Mouse (Mus musculus) MEL-GATA-1-ER (cell line): ENCODE results near the gene Pigh.

Experiments
- DNase-seq: peaks from one replicate; pipeline ENCODE4 v3.0.0-alpha.2; 2012; ENCODE audit warnings: low read depth; ENCODE audit errors: extremely low read depth

Gene Pigh

DNA sequence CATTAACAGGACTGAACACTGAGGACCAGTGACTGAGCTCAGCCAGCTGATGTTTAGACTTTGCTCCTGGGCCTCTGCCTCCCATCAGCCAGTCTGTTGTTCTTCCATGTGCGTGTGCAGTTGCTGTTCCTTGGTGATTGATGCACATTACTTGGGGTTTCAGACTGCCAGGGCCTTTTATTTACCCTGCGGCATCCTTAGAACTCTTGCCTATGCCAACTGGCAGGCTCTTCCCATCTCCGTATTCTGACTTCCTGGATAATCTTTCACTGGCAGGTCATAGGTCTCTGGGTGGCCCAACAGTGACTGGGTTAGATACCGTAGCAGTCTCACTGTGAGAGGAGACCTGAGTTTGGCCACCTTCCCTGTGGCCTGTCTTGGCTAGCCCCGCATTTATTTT, 21.9 kb downstream of the Pigh start:
- no peak for DNase-seq

DNA sequence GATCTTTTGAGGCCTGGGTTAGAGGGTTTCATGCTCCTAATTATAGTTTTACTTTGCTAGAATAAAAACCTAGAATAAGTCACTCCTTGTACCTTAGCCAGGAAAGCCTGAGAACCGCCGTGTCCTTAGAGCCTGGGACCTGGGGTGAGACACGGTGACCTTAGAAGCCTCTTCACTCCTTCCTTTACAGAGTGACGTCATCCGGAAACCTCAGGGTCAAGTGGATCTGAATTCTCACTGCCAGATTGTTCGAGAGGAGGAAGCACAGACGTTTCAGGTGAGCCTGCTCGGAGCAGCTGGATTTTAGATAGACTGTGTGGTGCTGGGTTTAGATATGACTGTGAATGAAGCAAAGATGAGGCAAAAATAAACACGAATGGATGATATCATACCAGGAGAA, 23.0 kb downstream of the Pigh start:
- no peak for DNase-seq

DNA sequence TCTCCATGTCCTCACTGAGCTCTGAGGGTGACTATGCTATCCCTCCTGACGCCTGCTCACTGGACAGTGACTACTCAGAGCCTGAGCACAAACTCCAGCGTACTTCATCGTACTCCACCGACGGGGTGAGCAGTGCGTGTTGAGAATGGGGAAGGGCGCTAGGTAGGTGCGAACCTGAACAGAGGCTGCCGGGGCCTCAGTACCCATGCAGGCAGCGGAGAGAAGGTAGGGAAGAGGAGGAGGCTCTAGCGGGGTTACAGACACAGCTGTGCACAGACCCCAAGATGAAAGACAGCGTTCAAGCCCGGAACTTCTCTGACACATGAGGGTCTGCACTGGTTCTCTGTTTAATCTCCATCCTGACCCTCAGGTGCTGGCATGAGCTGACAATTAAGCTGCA, 25.0 kb downstream of the Pigh start:
- no peak for DNase-seq

DNA sequence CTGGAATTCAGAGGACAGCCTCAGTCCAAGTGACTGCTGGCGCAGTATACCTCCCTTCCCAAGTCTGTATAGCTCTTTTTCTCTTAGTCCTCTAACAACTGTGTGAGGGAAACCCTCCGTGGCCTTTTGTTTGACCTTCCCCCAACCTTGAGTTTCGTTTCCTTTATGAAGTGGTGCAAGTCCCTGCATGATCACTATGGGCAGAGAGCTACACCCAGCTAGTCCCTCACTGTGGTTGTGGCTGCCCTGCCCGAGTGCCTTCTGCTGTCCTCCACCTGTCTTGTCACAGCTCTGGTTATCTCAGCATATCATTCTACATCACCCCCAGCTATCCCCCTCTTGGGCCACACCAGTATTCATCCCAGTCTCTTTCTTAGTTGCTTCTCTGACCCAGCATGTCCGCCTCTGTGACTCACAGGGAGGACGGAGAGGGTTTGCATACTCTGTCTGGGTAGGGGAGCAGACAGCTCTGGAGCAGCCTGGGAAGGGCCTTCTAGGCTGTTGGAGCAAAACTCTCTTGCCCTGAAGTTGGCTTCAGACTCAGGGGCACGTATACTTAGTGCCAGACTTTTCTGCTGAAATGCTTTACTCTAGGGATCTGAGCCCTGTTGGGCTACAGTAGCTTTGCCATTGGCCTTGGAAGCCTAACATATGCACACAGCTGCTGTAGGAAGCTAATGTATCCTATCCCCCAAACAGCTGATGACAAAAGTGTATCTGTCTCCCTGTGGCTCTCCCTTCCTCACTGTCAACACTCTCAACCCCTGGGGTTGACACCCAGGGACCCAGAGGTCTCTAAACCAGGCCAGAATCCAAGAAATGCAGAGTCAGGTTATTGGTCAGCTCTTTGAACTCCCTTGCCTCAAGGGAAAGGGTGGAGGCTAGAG, 28.4 kb downstream of the Pigh start:
- no peak for DNase-seq

DNA sequence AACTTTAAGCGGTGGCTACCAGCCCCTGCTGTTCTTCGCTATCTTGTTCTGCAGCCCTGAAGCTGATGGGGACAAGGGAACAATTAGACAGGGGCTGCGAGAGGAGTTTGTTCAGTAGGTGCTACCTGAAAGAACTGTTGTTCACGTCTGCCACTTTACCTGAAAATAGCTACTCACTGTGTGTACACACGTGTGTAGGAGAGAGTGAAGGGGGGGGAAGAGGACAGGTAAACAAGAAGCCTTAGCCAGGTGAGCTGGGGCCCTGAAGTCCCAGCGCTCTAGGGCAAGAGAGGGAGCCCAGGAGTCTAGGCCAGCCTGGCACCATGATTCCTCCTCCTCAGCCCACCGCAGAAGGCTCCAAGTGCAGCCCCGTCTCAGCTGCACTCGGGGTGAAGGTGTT, 29.3 kb downstream of the Pigh start:
- no peak for DNase-seq

DNA sequence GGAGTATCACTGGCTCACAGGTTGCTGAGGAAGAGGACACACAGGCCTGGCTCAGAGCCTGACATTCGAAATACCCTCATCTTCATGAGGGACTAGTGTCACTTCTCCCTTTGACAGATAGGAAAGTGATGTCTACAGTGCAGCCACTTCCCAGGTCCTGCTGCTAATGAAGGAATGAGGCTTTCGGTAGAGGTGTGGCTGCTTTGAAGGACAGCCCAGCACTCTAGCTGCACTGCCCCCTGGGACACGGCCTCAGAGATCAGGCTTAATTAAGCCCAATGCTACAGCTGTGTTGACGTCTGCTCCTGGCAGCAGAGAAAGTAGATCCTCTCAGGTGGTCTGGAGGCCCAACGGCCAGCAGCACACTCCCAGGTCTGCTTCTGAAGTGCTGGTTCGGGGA, 29.9 kb downstream of the Pigh start:
- no peak for DNase-seq

DNA sequence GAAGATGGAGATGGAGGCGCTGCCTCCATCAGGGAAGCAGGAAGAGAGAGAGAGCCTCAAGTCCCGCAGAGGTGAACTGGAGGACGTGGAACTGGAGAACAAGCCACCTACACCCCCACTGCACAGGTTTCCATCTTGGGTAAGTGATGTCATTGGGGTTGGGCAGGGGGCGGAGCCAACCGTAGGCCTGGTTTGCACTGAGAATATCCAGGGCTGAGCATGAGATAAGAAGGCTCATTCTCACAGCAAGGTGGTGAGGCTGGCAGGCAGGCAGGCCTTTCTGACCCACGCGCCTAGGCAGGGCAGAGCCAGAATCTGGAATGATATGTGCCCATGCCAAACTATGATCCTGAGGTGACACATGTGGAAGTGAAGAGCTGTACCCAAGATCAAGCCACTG, 34.2 kb downstream of the Pigh start:
- DNase-seq, result no peak

DNA sequence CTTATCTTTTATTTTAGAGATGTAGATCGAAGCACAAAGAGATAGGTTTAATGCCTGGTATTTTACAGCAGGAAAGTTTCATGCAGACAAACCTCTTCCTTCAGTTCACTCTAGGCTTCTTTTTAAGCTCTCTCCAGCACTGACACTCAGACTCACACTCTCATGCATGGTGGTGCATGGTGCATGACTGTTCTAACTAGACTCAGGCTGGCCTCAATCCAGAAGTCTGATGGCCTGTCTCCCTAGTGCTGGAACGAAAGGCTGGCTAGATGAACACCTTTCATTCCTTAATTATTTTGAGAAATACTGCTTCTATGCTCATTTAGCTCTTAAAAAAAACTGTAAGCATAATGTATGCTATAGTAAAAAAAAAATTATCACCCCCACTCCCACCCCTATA, 37.4 kb downstream of the Pigh start:
- DNase-seq, result no peak

DNA sequence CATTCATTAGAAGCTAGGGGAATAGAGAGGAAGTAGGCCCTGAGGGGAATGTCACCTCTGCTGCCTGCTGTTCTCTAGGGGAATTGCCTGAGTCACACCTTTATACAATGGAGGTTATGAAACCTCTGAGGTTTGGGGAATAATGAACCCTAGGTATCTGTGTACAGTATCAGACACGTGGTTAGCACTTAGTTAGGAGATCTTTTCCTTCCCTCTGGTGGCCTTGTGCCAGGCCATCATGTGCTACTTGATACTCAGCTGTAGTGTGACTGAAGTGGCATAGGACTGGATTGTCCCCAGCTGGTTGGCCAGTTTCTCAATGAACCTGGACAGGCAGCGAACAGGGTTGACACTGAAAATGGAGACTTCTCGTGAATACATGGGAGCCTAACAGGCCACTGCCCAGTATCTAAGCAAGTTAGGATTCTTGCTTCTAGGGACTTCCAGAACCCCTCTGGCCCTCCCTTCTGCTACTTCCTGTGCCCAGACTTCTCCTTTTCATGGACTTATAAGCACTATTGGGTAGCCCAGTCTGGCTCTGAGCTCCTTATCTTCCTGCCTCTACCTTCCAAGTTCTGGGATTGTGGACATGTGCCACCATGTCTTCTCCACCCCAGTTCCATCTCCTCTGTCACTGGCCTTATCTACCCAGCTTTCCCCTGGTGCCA, 38.8 kb downstream of the Pigh start:
- DNase-seq, result no peak

DNA sequence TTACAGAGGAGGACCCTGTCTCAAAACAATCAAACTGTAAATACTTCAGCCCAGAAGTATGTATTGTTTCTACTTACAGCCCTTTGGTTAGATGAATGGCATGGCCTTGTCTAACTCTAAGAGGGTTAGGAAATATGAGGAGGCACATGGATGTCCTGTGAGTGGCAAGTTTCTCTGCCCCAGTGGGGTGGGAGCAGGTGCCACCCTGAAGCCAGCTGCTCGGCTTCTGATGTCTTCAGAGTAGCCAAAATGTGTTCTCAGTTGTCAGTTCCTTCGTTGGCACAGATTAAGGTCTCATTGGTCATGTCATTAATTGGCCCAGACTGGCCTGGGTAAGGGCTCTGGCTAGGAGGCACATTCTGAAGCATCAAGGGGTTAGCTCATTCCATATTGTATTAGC, 39.6 kb downstream of the Pigh start:
- DNase-seq, result no peak

DNA sequence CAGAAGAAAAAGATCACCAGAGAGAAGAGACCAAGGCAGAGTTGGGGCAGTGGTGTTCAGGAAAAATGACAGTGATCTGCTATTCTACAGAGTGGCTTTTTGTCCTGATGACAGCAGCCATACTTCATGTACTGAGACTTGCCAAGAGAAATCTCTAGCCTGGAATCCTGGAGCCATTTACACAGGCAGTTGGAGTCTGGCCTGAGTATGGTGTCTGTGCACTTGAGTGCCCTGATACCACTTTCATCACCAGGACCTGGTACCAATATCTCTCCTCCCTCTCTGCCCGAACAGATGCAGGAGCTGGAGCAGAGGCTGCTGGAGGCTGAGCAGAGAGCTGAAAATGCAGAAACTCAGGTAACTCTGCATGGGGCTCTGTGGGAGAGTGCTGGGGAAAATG, 40.6 kb downstream of the Pigh start:
- DNase-seq, result no peak

DNA sequence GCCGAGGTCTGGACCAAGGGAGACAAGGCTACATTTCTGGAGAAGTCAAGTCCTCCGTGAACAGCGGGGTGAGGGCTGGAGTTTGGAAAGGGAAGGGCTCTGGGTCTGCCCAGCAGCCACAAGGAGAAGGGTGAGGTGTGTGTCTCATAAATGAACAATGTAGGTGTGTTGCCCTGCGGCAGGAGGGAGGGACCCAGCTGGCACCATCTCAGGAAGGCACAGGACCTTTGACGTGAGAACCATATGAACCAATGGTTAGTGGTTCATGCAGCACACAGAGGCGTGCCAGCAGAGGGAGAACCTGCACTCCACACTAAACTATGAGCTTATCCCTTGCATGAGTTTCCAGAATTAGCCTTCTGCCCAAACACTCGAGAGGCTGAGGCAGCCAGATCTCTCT, 42.2 kb downstream of the Pigh start:
- no peak for DNase-seq

DNA sequence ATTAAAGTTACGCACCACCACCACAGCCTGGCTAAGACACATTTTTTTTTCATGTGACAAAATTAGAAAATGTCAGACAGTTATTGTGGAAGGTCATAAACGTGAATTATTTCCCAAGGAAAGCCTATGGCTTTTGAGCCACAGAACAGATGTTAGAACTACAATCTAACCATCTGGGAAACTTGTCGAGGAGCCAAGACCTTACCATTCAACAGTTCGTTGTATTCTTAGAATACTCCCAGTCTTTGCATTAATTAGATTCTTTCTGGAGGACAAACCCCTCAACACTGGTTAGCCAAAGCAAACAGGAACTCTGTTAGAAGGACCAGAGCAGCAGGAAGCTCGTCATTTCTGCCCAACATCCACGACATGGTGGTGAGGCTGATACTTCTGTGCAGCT, 43.3 kb downstream of the Pigh start:
- DNase-seq, result no peak

DNA sequence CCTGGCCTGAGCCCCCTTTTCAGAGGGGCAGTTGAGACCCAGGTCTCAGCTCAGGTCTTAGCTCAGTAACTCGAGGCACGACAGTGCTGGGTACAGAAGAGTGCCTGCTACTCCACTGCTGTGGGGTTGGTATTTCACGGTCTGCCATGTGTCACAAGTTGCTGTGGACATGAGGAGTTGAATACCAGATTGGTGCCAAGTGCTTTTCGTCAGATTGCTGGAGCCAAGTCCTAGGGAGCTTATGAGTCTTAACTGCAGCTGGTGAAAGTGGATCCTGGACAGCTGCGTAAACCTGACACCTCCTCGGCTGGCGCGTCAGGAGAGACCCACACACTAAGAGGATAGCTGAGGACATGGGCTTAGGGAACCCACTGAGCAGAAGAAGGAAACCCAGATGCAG, 44.8 kb downstream of the Pigh start:
- DNase-seq, result no peak

DNA sequence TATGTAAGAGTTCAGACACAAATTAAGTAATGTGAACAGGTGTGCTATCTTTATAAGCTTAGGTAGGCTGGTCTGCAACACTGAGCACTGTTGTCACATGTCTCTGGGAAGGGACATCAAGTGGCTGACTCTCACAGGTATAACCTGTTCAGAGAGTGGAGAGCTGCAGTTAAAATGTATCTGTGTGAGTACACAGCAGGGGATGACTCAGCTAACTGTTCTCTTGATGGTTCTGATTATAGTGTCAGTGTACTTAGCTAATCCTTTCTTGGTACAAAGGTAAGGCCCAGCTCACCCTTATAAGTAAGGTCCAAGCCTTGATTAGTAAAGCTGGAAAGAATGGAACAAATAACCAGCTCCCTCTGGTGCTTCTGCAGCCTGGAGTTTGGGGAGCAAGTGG, 48.0 kb downstream of the Pigh start:
- DNase-seq, result no peak

DNA sequence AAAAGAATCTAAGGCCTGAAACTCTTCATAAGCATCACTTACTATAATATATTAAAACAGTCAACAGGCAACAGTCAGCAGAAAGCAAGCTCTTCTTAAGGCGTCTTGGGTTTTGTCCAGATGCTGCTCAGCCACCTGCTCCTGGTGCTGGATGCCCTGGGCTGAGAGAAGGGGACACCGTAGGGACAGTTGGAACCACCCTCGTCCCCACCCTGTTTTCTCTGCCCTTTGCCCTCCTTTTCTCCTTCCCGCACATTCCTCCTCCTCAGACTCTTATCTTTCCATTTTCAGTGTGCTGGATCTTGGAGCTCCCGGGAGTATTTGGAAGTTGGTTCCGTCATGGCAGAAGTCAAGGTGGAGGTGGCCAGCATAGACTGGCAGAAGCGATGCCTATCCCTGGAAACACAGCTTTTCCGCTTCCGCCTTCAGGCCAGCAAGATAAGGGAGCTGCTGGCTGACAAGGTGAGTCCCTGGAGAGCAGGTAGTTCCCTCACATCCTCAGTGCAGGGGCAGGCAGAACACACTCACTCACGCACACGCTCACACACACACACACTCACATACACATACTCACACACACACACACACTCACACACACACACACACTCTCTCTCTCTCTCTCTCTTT, 49.1 kb downstream of the Pigh start:
- DNase-seq, result no peak

DNA sequence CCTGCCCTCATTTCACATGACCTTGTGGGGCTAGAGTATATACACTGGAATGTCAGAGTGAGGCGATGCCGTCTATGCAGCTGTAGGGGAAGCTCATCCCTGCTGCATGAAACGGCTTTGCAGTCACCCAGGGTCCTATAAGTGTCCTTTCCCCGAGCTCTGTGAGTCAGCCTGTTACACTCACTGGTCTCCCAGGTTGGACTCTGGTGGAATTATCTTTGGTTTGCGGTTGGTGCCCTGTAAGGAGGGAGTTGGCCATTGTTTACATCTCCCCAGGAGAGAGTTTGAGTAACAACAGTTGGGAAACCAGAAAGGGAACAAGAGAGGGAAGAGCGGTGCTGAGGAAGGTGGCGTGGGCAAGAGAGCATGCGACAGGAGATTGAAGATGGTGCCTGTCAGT, 49.7 kb downstream of the Pigh start:
- no peak for DNase-seq

DNA sequence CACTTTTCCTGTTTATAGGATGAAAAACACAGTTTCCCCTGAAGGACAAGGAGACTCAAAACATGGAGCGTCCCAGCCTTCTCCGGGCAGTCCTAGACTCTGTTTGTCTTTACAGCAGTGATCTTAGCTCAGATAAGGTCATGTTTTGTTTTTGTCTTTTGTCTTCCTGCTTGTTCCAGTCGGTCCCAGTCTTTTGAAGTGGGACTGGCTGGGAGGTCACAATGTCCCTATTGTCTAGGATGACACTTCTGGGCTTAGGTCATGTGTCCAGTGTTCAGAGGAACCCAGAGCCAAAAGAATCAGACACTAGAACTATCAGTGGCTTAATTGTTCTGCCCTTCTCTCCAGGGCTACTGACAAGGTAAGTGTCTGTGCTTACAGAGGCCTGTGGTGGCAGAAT, 54.1 kb downstream of the Pigh start:
- DNase-seq, result no peak

DNA sequence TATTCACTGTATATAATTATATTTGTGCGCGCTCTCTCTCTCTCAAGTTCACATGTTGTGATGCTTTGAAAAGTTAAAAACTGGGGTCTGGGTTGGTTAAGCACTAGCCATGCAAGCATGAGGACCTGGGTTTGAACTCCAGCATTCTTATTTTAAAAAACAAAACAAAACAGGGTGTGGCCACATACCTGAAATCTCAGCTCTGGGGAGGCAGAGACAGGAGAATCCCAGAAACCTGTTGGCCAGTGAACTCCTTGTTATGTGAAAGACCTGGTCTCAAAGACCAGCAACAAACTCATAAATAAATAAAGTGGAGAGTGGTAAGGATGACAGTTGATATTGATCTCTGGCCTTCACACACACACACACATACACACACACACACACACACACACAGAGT, 55.1 kb downstream of the Pigh start:
- no peak for DNase-seq
